Mouse (Mus musculus) limb, embryonic 12.5 days (tissue): ENCODE measurements around the gene Car12. TPM values are rescaled to one million over a fixed set of nuclear protein-coding genes. Genes with fewer than 3 reads are reported as not detected.
A peak's percentile ranks its signal among the peaks of the same experiment; 100 is the strongest.

ENCODE experiments used
- ATAC-seq: fragments of 200-750 bp; cut with Nextera tagmentation; 2 replicates; pipeline ENCODE4 v1.8.0; 2017; ENCODE audit warnings: low read depth, moderate TSS enrichment; ENCODE audit not compliant: insufficient number of reproducible peaks, insufficient read depth, low FRiP score, low TSS enrichment
- H3K27ac ChIP-seq: fragments of 300-500 bp; sonication (generic); 2 replicates; pipeline ENCODE4 v1.5.1; 2016; ENCODE audit warnings: mild to moderate bottlenecking, moderate library complexity
- H3K27me3 ChIP-seq: fragments of 300-500 bp; sonication (generic); 2 replicates; pipeline ENCODE4 v1.6.1; 2016; ENCODE audit warnings: mild to moderate bottlenecking, moderate library complexity
- H3K36me3 ChIP-seq: fragments of 300-500 bp; sonication (generic); 2 replicates; pipeline ENCODE4 v1.6.1; 2016; ENCODE audit warnings: mild to moderate bottlenecking, moderate library complexity
- H3K4me1 ChIP-seq: fragments of 300-500 bp; sonication (generic); replicated peaks from 2 replicates; pipeline ENCODE4 v1.6.1; 2016
- H3K4me2 ChIP-seq: fragments of 300-500 bp; sonication (generic); 2 replicates; pipeline ENCODE4 v1.6.1; 2016; ENCODE audit warnings: mild to moderate bottlenecking, moderate library complexity
- H3K4me3 ChIP-seq: fragments of 300-500 bp; sonication (generic); replicated peaks from 2 replicates; pipeline ENCODE4 v1.5.1; 2016; ENCODE audit warnings: mild to moderate bottlenecking
- H3K9ac ChIP-seq: fragments of 300-500 bp; sonication (generic); replicated peaks from 2 replicates; pipeline ENCODE4 v1.6.1; 2016; ENCODE audit warnings: mild to moderate bottlenecking, moderate library complexity
- H3K9me3 ChIP-seq: fragments of 300-500 bp; sonication (generic); 2 replicates; pipeline ENCODE4 v1.6.1; 2016; ENCODE audit warnings: mild to moderate bottlenecking, moderate library complexity
- WGBS: fragments of 180-500 bp; shearing (Covaris S2); methylation state at CpG from one replicate; pipeline ENCODE4 v1.1.7; 2016; 5-methylcytosine and 5-hydroxymethylcytosine counted together
- polyA plus RNA-seq: library from polyadenylated mRNA; unstranded; fragments of >200 nt; fragmentation: Nextera tagmentation; extraction: Ambion mirVana; gene quantifications from 2 replicates; pipeline ENCODE4 v1.2.1, GENCODE M21; 2016

The Car12 gene
- polyA plus RNA-seq, 1 experiment from 2014 or later = 10.4 TPM

DNA sequence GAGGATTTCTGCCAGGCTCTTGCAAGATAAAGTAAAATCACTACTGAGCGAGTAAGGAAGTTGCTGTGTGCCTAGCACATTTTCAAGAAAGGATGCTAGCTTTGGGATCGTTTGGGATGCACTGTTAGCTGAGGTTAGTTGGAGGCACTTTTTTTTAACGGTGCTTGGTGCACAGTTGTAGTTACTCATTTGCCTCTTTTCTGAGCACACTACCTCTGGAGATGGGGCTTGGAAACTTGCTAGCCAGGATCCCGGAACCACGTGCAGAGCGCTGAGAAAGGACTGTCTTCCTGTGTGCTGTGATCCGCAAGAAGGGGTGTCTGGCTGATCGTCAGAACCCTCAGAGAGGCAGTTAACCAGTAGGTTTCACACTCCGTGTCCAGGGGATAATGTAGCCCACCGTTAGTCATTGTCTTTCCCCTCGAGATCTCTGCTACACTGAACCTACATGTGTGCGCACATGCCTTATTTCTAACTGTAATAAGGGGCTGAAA lies 583 bp downstream of the Car12 start:
- no peaks in the 10 kb centered on the region for H3K36me3 ChIP-seq
- 13% methylated on average over 12 of the region's 12 CpGs for WGBS
- H3K9me3 ChIP-seq = no peaks in the 10 kb centered on the region
- H3K4me2 ChIP-seq = peak overlapping the region; percentile 73
- H3K27me3 ChIP-seq = peaks cover 12% of the 10 kb centered on the region
- no peak overlapping the region for H3K27ac ChIP-seq
- ATAC-seq = no peak
- peak overlapping the region; percentile 49 for H3K9ac ChIP-seq
- peak overlapping the region; percentile 44 for H3K4me3 ChIP-seq
- peaks cover 38% of the 10 kb centered on the region for H3K4me1 ChIP-seq

DNA sequence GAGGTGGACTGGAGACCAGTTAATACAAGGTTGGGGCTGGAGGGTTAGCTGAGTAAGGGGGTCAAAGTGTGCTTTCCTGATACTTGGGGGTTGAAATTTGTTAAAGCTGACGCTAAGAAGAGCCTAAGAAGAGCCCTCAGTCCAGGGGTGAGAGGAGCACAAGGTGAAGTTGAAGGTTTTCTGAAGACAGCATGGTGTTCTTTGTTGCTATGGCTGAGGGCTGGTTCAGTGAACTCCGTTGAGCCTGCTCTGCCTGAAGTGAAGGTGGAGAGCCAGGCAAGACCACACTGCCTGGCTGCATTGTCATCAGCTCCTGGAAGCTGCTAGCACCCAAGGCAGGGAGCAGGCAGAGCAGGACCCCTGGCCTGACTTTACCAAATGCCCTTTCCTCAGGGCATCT lies 1.9 kb downstream of the Car12 start:
- no peak for ATAC-seq
- Histone ChIP-seq H3K27ac (no peak overlapping the region), H3K27me3 (peaks cover 10% of the 10 kb centered on the region), H3K9me3 (no peaks in the 10 kb centered on the region), H3K4me3 (no peak overlapping the region), H3K9ac (no peak overlapping the region), H3K4me2 (peak overlapping the region; percentile 73), H3K36me3 (no peaks in the 10 kb centered on the region), H3K4me1 (peaks cover 33% of the 10 kb centered on the region)
- 68% methylated on average over 2 of the region's 2 CpGs for WGBS

DNA sequence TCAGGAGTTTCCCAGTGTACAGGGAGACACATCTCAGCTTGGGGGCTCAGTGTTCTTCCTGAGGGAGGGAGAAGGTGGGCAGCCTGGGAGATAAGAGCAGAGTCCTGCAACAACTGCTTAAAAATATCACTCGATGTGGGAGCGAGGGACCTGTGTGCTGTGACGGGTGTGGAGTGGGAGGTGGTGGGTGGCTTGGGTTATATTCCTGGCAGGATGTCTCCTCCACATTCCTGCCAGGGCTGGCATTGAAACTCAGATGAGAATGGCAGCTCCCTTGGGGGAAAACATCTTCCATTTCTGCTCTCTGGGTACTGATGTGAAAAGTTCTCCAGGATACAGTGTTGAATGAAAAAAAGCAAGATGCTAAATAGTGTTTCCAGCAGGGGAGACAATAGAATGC lies 3.0 kb downstream of the Car12 start:
- ATAC-seq = no peak
- 91% methylated on average over 3 of the region's 3 CpGs for WGBS
- Histone ChIP-seq H3K4me3 (no peak overlapping the region), H3K4me1 (peaks cover 34% of the 10 kb centered on the region), H3K27ac (no peak overlapping the region), H3K4me2 (no peak overlapping the region), H3K9ac (no peak overlapping the region), H3K27me3 (peaks cover 10% of the 10 kb centered on the region), H3K9me3 (no peaks in the 10 kb centered on the region), H3K36me3 (no peaks in the 10 kb centered on the region)

DNA sequence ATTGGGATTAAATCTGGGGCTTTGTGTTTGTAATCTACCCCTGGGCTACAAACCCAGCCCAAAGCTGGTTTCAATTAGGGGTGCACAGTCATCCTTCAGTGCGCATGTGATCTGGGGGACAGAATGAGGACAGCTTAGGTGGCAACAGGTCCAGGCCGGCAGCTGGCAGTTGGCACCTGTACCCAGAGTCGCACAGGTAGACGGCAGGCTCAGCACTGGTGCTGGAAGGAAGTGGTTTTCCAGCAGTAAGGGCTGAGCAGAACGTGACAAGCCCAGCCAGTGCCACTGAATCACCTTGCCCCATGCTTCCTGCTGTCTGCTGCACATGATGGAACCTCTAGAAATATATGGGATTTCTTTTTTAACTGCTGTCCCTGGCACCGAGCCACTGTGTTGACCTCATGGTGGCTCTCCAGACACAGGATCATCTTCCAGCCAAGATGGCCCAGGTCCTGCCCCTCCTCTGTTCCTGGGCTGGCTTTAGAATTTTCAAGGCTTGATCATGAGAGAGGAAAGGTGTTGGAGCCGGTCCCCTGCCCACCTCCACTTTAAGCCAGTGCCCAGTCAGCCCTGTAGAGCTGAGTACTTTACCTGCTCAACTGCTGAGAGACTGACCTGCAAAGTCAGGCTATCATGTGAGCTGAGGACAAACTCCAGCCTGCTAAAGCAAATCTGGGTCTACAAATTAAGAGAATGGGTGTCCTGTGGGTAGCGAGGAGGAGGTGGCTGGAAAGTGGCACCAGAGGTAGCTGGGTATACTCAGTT lies 7.4 kb downstream of the Car12 start:
- no peak overlapping the region for H3K27ac ChIP-seq
- peaks cover 53% of the 10 kb centered on the region for H3K4me1 ChIP-seq

DNA sequence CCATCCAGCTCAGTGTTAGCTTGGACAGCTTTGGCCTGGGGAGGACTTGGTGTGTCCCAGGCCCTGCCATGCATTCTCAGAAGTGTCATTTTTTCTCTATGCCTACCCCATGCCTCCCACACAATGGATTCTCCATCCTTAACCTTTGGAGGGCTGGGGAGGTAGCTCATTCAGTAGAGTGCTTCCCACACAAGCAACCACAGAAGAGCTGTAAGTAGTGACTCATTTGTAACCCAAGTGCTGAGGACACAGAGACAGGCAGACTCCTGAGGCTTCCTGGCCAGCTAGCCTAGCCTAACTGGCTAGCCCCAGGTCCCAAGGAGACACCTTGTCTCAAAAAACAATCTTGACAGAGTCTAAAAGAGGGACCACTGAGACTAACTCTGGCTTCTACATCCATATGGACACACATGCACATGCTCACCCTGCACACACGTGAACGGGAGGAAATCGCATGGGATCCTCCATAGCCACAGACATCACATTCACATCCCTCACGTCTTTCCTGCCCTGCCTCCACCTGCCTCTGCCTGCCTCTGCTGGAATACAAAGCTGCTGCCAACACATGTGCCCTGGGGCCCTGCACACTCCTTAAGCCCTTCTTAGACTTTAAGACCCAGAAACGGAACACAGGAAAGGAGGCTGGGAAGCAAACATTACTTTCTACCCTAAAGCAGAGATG lies 8.8 kb downstream of the Car12 start:
- Histone ChIP-seq H3K9me3 (no peaks in the 10 kb centered on the region), H3K36me3 (no peaks in the 10 kb centered on the region), H3K27ac (peak overlapping the region; percentile 89), H3K27me3 (no peaks in the 10 kb centered on the region), H3K4me3 (no peak overlapping the region), H3K4me2 (0 out of 2 replicates have a peak overlapping the region, but pooled peaks have one; percentile 4), H3K9ac (no peak overlapping the region), H3K4me1 (peaks cover 66% of the 10 kb centered on the region)
- whole genome bisulfite sequencing = 41% methylated on average over 5 of the region's 5 CpGs
- ATAC-seq = peak; percentile 65; the same call in 1 of the 2 replicates

More for the DNA sequence above, 7.4 kb downstream of the Car12 start:
- H3K27me3 ChIP-seq = no peaks in the 10 kb centered on the region
- H3K4me3 ChIP-seq = no peak overlapping the region
- no peaks in the 10 kb centered on the region for H3K36me3 ChIP-seq
- ATAC-seq = no peak
- WGBS = 86% methylated on average over 8 of the region's 8 CpGs
- H3K9ac ChIP-seq = no peak overlapping the region
- no peak overlapping the region for H3K4me2 ChIP-seq
- H3K9me3 ChIP-seq = no peaks in the 10 kb centered on the region

DNA sequence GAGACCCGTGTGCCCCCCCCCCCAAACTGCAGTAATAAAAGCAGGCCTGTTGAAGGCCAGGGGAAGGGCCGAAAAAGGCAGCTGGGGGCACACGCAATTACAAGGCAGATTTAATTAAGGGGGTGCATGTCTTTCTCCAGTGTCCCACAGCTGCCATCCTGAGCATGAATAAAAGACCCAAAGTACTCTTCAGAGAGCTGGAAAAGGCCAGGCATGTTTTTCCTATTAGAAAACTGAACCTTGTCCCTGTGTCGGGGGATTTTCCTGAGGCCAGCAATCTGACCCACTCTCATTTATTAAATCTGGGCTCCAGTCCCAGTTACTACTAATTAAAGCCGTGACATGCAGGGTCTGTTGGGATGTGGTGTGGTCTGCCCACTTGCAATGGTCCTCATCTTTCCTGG lies 9.4 kb downstream of the Car12 start:
- Histone ChIP-seq H3K4me3 (no peak overlapping the region), H3K27ac (peak overlapping the region; percentile 89), H3K27me3 (no peaks in the 10 kb centered on the region), H3K4me2 (0 out of 2 replicates have a peak overlapping the region, but pooled peaks have one; percentile 4), H3K9me3 (no peaks in the 10 kb centered on the region), H3K36me3 (no peaks in the 10 kb centered on the region), H3K4me1 (peaks cover 68% of the 10 kb centered on the region), H3K9ac (no peak overlapping the region)
- 9% methylated on average over 5 of the region's 5 CpGs for WGBS
- peak; percentile 34; the same call in 1 of the 2 replicates for ATAC-seq

DNA sequence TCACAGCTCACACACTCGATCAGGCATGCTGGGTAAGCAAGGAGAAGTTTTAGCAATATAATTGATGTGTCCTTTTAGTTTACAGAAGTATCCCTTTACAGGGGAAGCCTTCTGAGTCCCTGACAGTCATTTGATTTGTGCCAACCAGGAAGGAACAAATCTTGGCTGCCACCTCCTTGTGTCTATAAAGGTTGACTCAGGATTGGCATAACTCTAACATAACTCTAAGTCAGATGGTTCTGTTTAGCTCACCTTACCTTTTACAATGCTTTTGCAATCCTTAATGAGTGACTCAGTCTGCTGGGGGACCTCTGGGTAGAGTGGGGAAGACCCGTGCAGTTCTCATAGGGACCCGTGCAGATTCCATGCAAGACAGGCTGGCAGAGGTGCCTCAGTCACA lies 12.1 kb downstream of the Car12 start:
- Histone ChIP-seq H3K4me2 (no peak overlapping the region), H3K9me3 (no peaks in the 10 kb centered on the region), H3K9ac (no peak overlapping the region), H3K4me3 (no peak overlapping the region), H3K4me1 (peaks cover 52% of the 10 kb centered on the region), H3K36me3 (no peaks in the 10 kb centered on the region), H3K27me3 (no peaks in the 10 kb centered on the region), H3K27ac (peak overlapping the region; percentile 8)
- no peak for ATAC-seq
- 46% methylated on average over 3 of the region's 3 CpGs for WGBS

DNA sequence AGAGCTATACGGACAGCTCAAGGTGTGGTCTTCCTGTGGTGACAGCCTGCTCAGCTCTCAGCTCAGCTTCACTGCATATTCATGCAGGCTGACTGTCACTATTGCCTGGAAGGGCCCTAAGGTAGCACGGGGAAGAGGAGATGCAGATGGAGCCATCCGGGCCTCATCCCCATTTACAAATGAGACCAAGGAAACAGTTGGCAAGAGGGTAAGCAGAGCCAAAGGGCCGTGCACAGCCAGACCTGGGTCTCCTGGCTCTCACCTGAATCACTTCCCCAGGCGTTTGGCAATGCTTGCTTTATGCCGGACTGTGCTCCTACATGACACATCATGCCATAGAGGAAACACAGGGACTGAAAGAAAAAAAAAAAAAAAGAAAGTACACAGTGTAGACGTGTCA lies 13.8 kb downstream of the Car12 start:
- no peaks in the 10 kb centered on the region for H3K36me3 ChIP-seq
- peaks cover 43% of the 10 kb centered on the region for H3K4me1 ChIP-seq
- H3K4me3 ChIP-seq = no peak overlapping the region
- H3K9ac ChIP-seq = no peak overlapping the region
- no peaks in the 10 kb centered on the region for H3K9me3 ChIP-seq
- ATAC-seq = no peak
- 64% methylated on average over 7 of the region's 7 CpGs for WGBS
- H3K27me3 ChIP-seq = no peaks in the 10 kb centered on the region
- H3K27ac ChIP-seq = no peak overlapping the region
- no peak overlapping the region for H3K4me2 ChIP-seq

DNA sequence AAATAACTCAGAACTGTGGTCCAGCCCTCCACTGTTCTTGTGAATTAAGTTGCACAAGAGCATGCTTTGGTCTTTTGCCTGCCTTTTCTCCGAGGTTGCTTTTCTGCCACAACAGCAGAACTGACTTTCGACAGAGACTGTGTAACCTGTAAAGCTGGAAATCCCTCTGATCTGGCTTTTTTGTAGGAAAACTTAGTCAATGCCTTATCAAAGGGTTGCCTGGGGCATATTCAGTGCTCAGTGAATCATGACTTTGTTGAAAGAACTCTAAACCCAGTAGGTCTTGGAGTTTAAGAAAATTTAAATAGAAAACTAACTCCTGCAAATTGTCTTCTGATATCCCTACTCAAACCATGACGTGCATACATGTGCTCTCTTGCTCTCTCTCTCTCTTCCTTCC lies 17.1 kb downstream of the Car12 start:
- Histone ChIP-seq H3K9me3 (no peaks in the 10 kb centered on the region), H3K9ac (no peak overlapping the region), H3K4me2 (no peak overlapping the region), H3K36me3 (no peaks in the 10 kb centered on the region), H3K27me3 (no peaks in the 10 kb centered on the region), H3K27ac (no peak overlapping the region), H3K4me1 (peaks cover 29% of the 10 kb centered on the region), H3K4me3 (no peak overlapping the region)
- ATAC-seq = no peak
- WGBS = 65% methylated on average over 3 of the region's 3 CpGs

DNA sequence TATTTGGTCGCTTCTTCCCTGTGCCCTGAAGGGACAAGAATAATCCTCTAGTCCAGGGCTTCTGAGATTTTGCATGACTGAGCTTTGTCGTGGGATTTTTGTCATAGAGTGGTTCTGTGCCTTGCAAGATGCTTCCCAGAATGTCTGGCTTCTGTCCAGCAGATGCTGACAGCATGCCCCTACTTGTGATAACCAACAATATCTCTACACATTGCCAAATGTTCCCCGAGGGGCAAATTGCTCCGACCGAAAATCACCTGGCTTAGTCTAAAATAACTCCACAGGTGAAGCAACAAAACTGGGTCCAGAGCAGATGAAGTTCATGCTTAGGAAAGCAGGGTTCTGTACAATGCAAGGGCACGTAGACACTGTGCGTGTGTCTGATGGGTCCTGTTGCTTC lies 17.8 kb downstream of the Car12 start:
- 74% methylated on average over 7 of the region's 7 CpGs for WGBS
- Histone ChIP-seq H3K27ac (no peak overlapping the region), H3K4me1 (peaks cover 22% of the 10 kb centered on the region), H3K4me2 (no peak overlapping the region), H3K27me3 (no peaks in the 10 kb centered on the region), H3K4me3 (no peak overlapping the region), H3K9me3 (no peaks in the 10 kb centered on the region), H3K9ac (no peak overlapping the region), H3K36me3 (no peaks in the 10 kb centered on the region)
- no peak for ATAC-seq

DNA sequence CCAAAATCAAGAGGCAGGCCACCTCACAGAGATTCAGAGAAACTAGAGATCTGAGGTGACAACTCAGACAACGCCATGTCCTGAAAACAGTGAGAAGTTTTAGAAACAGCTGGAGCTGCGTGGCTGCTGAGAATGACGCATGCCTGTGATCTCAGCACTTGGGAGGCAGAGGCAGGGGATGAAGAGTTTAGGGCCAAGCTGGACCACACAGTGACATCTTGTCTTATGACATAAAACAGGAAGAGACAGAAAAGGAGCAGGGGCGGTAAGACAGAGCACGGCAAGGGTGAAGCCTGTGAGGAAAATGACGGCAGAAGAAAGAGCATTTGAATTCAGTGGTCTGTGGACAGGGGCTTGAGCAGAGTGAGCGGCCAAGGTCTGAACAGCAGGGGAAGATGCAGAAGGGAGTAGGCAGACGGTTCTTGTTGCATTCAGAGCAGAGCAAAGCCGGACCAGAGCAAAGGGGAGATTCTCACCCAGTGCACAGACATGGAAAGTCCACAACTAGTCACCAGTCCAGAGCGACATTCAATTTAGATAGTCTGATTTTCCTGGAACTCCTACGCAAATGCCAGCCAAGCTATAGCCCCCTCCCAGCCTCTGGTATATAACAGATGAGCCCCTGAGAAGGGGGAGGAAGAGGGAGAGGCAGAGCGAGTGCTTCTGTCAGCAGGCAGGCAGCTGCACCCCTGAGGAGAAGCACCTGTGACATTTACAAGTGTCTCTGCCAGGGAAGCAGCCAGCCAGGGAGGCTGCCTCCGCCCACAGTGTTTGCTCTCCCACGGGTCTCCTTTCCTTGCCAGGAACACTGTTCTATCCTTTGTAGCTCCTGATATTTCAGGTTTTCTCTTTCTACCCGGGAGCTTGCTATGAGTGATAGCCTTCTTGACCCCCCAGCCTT lies 19.6 kb downstream of the Car12 start:
- Histone ChIP-seq H3K4me2 (no peak overlapping the region), H3K4me3 (no peak overlapping the region), H3K9me3 (no peaks in the 10 kb centered on the region), H3K27ac (peak overlapping the region; percentile 56; the same call in 1 of the 2 replicates), H3K4me1 (peaks cover 11% of the 10 kb centered on the region), H3K9ac (no peak overlapping the region), H3K27me3 (no peaks in the 10 kb centered on the region), H3K36me3 (no peaks in the 10 kb centered on the region)
- WGBS = 38% methylated on average over 15 of the region's 15 CpGs
- no peak for ATAC-seq
